Mouse (Mus musculus) G1E (cell line): ENCODE measurements around the gene Simc1. TPM values are rescaled to one million over a fixed set of nuclear protein-coding genes. Genes with fewer than 3 reads are reported as not detected.

Experiments
- ATAC-seq: 2 replicates; pipeline ENCODE4 v1.8.0; 2016; ENCODE audit warnings: mild to moderate bottlenecking; ENCODE audit not compliant: insufficient number of reproducible peaks, poor library complexity, low FRiP score, severe bottlenecking; ENCODE audit errors: extremely low read depth
- DNase-seq: peaks from one replicate; pipeline ENCODE4 v3.0.0; 2012; ENCODE audit warnings: low spot score
- H3K27me3 ChIP-seq: 2 replicates; pipeline ENCODE4 v1.6.1; 2012; ENCODE audit warnings: mild to moderate bottlenecking, low read length, inconsistent platforms; ENCODE audit not compliant: insufficient read depth
- H3K36me3 ChIP-seq: replicated peaks from 2 replicates; pipeline ENCODE3; 2012; ENCODE audit warnings: mild to moderate bottlenecking, inconsistent platforms
- H3K4me1 ChIP-seq: 2 replicates; pipeline ENCODE4 v1.6.1; 2012; ENCODE audit warnings: low read depth, low read length, inconsistent platforms, mixed read lengths; ENCODE audit not compliant: insufficient read depth
- H3K4me3 ChIP-seq: 2 replicates; pipeline ENCODE4 v1.5.1; 2012; ENCODE audit warnings: low read depth, mild to moderate bottlenecking, inconsistent platforms, low read length, moderate library complexity, mixed read lengths
- H3K9me3 ChIP-seq: replicated peaks from 2 replicates; pipeline ENCODE4 v1.6.1; 2012; ENCODE audit warnings: inconsistent platforms
- CTCF ChIP-seq: IDR thresholded peaks from 2 replicates; pipeline ENCODE4 v1.5.1; 2012; ENCODE audit warnings: low read depth, low read length, inconsistent platforms, mixed read lengths
- GATA1 ChIP-seq: IDR thresholded peaks from 2 replicates; pipeline ENCODE4 v1.6.1; 2012; ENCODE audit warnings: borderline replicate concordance, low read length, inconsistent platforms, mixed read lengths
- GATA2 ChIP-seq: IDR thresholded peaks from 2 replicates; pipeline ENCODE4 v1.6.1; 2012; ENCODE audit warnings: low read depth, low read length, inconsistent platforms, borderline replicate concordance
- POLR2AphosphoS5 ChIP-seq: IDR thresholded peaks from 2 replicates; pipeline ENCODE4 v1.6.1; 2012; ENCODE audit warnings: low read depth, low read length, inconsistent platforms; ENCODE audit not compliant: insufficient replicate concordance
- TAL1 ChIP-seq: conservative IDR thresholded peaks from 2 replicates; pipeline ENCODE4 v1.6.1; 2012; ENCODE audit warnings: low read depth, low read length, inconsistent platforms, mixed read lengths
- polyA plus RNA-seq: library from polyadenylated mRNA; stranded (reverse); fragments of >175 nt; gene quantifications from 2 replicates; pipeline ENCODE4 v1.2.3, GENCODE M21; 2012
- total RNA-seq, 2 experiments: library from RNA; stranded (forward) in 1 of 2; stranded (reverse) in 1 of 2; fragments of 200-1000 nt in 1 of 2; fragments of >200 nt in 1 of 2; fragmentation: Nextera tagmentation in 1 of 2; gene quantifications; 2 replicates each; pipeline ENCODE4 v1.2.3; 2014 to 2017

Simc1 gene
- total and polyA plus RNA-seq, 3 experiments, result 1.1 to 34.7 (median 5.8) TPM

DNA sequence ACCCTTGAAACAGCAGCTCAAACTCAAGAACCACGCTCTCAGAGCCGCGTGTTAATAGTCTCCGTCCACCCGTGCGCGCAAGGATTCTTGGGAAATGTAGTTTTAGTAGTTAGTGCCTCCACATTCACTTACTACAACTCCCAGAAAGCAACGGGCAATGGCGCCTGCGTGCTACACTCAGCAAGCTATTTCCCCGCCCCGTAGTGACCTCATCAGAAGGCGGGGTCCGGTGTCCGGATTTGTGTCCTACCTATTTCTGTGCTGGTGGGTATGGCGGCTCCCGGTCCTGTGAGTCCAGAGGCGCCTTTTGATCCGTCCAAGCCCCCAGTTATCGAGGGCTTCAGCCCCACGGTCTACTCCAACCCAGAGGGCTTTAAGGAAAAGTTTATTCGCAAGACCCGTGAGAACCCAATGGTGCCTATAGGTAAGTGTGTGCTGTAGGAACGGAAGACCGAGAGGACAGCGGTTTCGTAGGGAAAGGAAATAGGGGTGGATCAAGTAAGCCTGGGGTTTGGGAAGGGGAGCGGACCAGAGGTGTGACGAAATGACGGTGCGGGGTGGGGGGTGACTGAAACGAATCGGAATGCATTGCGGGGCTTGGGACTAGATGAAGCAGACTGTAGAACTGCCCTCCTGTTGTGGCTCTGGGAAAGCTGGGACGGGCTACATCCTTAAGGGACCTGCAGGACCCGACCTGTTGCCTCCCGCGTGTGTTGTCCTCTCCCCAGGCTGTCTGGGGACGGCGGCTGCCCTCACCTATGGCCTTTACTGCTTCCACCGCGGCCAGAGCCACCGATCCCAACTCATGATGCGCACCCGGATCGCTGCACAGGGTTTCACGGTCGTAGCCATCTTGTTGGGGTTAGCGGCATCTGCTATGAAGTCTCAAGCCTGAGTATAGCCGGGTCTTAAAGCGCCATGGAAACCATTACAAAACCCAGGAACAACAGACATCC lies 86.7 kb downstream of the Simc1 start, which contains the start of the genes Nop16 and Higd2a:
Nop16 (minus strand) TSS at position 95 of the 956 bp plus-strand sequence.
Higd2a (plus strand) TSS at position 212 of the 956 bp plus-strand sequence.
- Histone ChIP-seq H3K36me3 (peaks cover 69% of the 10 kb centered on the region), H3K9me3 (no peaks in the 10 kb centered on the region), H3K4me1 (peaks cover 36% of the 10 kb centered on the region), H3K27me3 (no peaks in the 10 kb centered on the region), H3K4me3 (peak within 1 kb of the TSS; percentile 96)
- DNase-seq, result peak; percentile 85
- TF ChIP-seq POLR2AphosphoS5, result no peak
- no peak for TF ChIP-seq GATA1
- TF ChIP-seq GATA2, result no peak
- TF ChIP-seq TAL1, result no peak
- TF ChIP-seq CTCF, result no peak
- ATAC-seq, result peak; percentile 94

DNA sequence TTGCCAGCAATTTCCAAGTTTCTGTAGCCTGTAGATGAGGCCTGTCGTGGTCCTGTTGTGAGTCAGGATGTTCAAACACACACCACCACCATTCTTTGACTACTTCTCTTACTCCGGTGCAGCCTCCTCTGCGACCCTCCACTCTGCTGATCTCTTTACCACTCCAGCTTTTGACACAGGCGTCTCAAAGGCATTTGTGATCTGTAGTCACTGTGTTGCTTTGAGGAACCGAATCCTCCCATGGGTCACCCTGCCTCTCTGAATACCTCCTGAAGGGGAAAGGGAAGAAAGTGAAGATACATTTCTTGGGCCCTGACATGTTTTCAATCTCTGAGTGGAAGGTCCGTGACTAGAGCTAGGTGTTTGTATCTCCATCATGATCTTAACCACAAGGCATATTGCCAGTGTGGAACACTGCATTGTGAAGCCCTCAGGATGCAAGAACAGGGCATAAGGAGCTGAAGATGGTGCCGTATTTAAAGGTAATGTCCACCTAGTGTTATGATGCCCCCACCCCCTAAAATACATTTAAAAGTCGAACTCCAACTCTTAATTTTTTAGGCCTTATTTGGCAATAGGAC lies 88.3 kb downstream of the Simc1 start:
- peaks cover 43% of the 10 kb centered on the region for H3K4me1 ChIP-seq
- no peaks in the 10 kb centered on the region for H3K9me3 ChIP-seq
- peaks cover 70% of the 10 kb centered on the region for H3K36me3 ChIP-seq
- H3K27me3 ChIP-seq, result no peaks in the 10 kb centered on the region
- H3K4me3 ChIP-seq, result no peak overlapping the region; the same call in 1 of the 2 replicates
- DNase-seq (no peak), ATAC-seq (no peak)
- TF ChIP-seq GATA1 (no peak), POLR2AphosphoS5 (no peak)

DNA sequence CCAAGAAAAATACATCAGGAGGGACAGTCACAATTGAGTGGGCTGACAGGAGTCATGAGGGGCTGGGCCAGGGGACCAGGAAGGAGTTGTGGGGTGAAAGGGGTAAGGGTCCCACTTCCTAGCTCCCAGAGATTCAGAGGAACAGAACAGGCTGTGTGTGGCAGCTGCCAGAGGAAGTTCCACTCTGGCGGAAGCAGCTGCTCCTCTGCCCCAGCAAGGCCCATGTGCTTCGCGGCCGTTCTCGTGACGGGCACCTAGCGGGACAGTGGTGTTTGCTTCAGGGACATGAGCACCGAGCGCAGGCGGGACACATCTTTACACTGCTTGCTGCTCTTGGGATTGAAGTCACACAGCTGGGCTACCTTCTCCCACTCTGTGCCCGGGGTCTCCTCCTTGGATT lies 90.0 kb downstream of the Simc1 start:
- Histone ChIP-seq H3K4me1 (peaks cover 37% of the 10 kb centered on the region), H3K36me3 (peaks cover 70% of the 10 kb centered on the region)

DNA sequence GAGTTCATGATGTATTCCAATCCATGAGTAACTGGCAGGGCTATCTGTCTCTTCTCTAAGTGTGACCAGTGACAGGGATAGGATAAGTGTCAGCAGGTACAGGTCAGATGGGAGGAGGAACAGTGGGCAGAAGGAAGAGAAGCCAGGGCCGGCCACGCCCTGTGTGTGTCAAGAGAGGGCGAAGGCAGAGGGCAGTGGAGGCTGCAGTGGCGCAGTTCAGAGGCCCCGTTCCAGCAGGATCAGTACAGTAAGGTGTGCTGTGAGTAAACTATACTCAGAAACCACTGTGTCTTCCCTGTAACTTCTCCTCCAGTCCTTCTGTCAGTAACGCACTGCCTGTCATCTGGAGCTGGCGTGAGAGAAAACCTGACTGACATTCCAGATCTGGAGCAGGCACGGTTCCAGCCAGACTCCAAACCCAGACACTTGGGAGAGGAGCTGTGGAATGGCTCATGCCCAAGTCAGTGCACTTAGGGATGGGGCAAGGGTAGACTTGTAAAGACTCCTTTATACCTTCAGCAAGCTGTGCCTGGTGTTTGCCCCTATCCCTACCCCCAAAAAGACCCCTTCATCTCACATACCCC lies 92.6 kb downstream of the Simc1 start:
- Histone ChIP-seq H3K9me3 (no peaks in the 10 kb centered on the region), H3K36me3 (peaks cover 86% of the 10 kb centered on the region), H3K4me3 (no peak overlapping the region), H3K27me3 (no peaks in the 10 kb centered on the region), H3K4me1 (peaks cover 26% of the 10 kb centered on the region)
- TF ChIP-seq GATA2 (no peak), POLR2AphosphoS5 (no peak), GATA1 (no peak), TAL1 (no peak), CTCF (no peak)
- ATAC-seq (no peak), DNase-seq (no peak)

More for the DNA sequence above, 90.0 kb downstream of the Simc1 start:
- TF ChIP-seq POLR2AphosphoS5, result no peak
- no peak for TF ChIP-seq GATA1
- no peak for TF ChIP-seq GATA2
- no peak for TF ChIP-seq TAL1
- no peak for TF ChIP-seq CTCF
- Histone ChIP-seq H3K4me3 (no peak overlapping the region), H3K9me3 (no peaks in the 10 kb centered on the region), H3K27me3 (no peaks in the 10 kb centered on the region)
- DNase-seq (no peak), ATAC-seq (no peak)

DNA sequence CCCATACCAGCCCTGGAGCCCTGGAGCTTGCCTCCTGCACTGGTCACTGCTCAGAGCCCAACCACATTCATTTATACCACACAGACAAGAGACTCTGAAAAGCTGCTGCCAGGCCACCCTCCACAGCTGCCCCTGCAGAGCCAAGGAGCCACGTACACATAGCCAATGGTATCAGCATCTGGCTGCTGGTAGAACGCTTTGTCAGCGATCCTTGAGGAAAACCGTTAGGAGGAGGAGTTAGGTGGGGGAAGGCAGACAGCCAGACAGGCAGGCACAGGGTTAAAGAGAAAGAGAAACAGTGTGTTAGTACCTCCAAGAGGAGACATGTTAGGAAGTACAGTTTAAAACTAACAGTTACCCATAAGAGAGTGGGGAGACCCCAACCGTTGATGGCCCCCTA lies 93.3 kb downstream of the Simc1 start:
- DNase-seq, result no peak
- no peak for TF ChIP-seq TAL1
- no peak for TF ChIP-seq CTCF
- TF ChIP-seq POLR2AphosphoS5, result no peak
- no peak for TF ChIP-seq GATA1
- TF ChIP-seq GATA2, result no peak
- Histone ChIP-seq H3K9me3 (no peaks in the 10 kb centered on the region), H3K27me3 (no peaks in the 10 kb centered on the region), H3K4me3 (no peak overlapping the region), H3K36me3 (peaks cover 86% of the 10 kb centered on the region), H3K4me1 (peaks cover 20% of the 10 kb centered on the region)
- ATAC-seq, result no peak

DNA sequence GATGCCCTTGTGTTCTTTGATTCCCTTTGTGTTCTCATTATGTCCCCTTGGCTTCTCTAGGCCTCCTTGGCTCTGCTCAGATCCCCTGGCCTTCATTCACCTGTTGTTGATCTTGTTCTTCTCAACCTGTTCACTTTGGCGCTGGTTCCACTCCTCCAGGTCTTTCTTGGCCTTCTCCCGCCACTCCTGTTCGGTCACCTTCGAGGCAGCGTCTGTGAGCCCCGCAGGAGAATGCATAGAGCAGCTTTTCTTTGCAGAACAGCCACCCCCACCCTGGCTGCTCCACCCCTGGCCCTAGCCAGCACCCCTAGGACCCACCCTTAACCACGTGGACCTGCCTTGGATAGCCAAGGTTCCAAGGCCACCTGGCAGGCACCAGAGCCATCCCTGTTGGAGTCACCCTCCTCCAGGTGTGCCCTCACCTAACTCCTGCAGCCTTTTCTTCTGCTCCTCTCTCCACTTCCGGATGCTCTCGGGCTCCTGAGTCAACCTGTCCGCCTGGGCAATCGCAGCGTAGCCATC lies 95.1 kb downstream of the Simc1 start:
- no peaks in the 10 kb centered on the region for H3K9me3 ChIP-seq
- H3K36me3 ChIP-seq, result peaks cover 85% of the 10 kb centered on the region
- no peaks in the 10 kb centered on the region for H3K27me3 ChIP-seq
- peaks cover 13% of the 10 kb centered on the region; the same call in 1 of the 2 replicates for H3K4me1 ChIP-seq
- no peak for ATAC-seq
- no peak for DNase-seq
- no peak overlapping the region for H3K4me3 ChIP-seq
- TF ChIP-seq TAL1 (no peak), GATA1 (no peak)

Other genes with a start within 250 kb of the Simc1 start
- not detected in 2 replicates for gene Cplx2, start 132.4 kb upstream of the Simc1 start, total RNA-seq (2014; fragmentation: Nextera tagmentation)
- gene Cplx2, start 132.4 kb upstream of the Simc1 start, total RNA-seq (2017), result not detected in 2 replicates
- gene Cplx2, start 132.4 kb upstream of the Simc1 start, polyA plus RNA-seq, result not detected in 2 replicates
- 65.0 and 76.5 TPM in 2 replicates for gene Thoc3, start 34.9 kb upstream of the Simc1 start, total RNA-seq (2014; fragmentation: Nextera tagmentation)
- 73.4 and 73.7 TPM in 2 replicates for gene Thoc3, start 34.9 kb upstream of the Simc1 start, total RNA-seq (2017)
- 179 and 186 TPM in 2 replicates for gene Thoc3, start 34.9 kb upstream of the Simc1 start, polyA plus RNA-seq
- 59.2 and 61.9 TPM in 2 replicates for gene 4833439L19Rik, start 61.7 kb downstream of the Simc1 start, total RNA-seq (2014; fragmentation: Nextera tagmentation)
- 37.3 and 40.4 TPM in 2 replicates for gene 4833439L19Rik, start 61.7 kb downstream of the Simc1 start, total RNA-seq (2017)
- 32.8 and 36.9 TPM in 2 replicates for gene 4833439L19Rik, start 61.7 kb downstream of the Simc1 start, polyA plus RNA-seq
- 20.8 and 21.4 TPM in 2 replicates for gene Arl10, start 71.2 kb downstream of the Simc1 start, total RNA-seq (2014; fragmentation: Nextera tagmentation)
- 13.9 and 14.3 TPM in 2 replicates for gene Arl10, start 71.2 kb downstream of the Simc1 start, total RNA-seq (2017)
- gene Arl10, start 71.2 kb downstream of the Simc1 start, polyA plus RNA-seq, result 11.8 and 13.8 TPM in 2 replicates
- gene Nop16, start 86.3 kb downstream of the Simc1 start, total RNA-seq (2014; fragmentation: Nextera tagmentation), result 64.7 and 76.0 TPM in 2 replicates
- gene Nop16, start 86.3 kb downstream of the Simc1 start, total RNA-seq (2017), result 59.4 and 65.7 TPM in 2 replicates
- gene Nop16, start 86.3 kb downstream of the Simc1 start, polyA plus RNA-seq, result 63.8 and 65.1 TPM in 2 replicates
- 74.0 and 79.3 TPM in 2 replicates for gene Higd2a, start 86.4 kb downstream of the Simc1 start, total RNA-seq (2014; fragmentation: Nextera tagmentation)
- gene Higd2a, start 86.4 kb downstream of the Simc1 start, total RNA-seq (2017), result 65.2 and 67.7 TPM in 2 replicates
- gene Higd2a, start 86.4 kb downstream of the Simc1 start, polyA plus RNA-seq, result 26.4 and 84.5 TPM in 2 replicates
- 8.7 and 9.2 TPM in 2 replicates for gene Cltb, start 107.6 kb downstream of the Simc1 start, total RNA-seq (2014; fragmentation: Nextera tagmentation)
- gene Cltb, start 107.6 kb downstream of the Simc1 start, total RNA-seq (2017), result 29.6 and 33.6 TPM in 2 replicates
- gene Cltb, start 107.6 kb downstream of the Simc1 start, polyA plus RNA-seq, result 49.8 TPM in 2 replicates
- 80.9 and 87.6 TPM in 2 replicates for gene Faf2, start 118.0 kb downstream of the Simc1 start, total RNA-seq (2014; fragmentation: Nextera tagmentation)
- 35.9 and 47.9 TPM in 2 replicates for gene Faf2, start 118.0 kb downstream of the Simc1 start, total RNA-seq (2017)
- 12.9 and 14.5 TPM in 2 replicates for gene Faf2, start 118.0 kb downstream of the Simc1 start, polyA plus RNA-seq
- 81.9 and 86.2 TPM in 2 replicates for gene Rnf44, start 190.1 kb downstream of the Simc1 start, total RNA-seq (2014; fragmentation: Nextera tagmentation)
- 12.3 and 13.5 TPM in 2 replicates for gene Rnf44, start 190.1 kb downstream of the Simc1 start, total RNA-seq (2017)
- gene Rnf44, start 190.1 kb downstream of the Simc1 start, polyA plus RNA-seq, result 304 and 332 TPM in 2 replicates
- not detected in 2 replicates for gene Cdhr2, start 197.7 kb downstream of the Simc1 start, total RNA-seq (2014; fragmentation: Nextera tagmentation)
- not detected in 2 replicates for gene Cdhr2, start 197.7 kb downstream of the Simc1 start, total RNA-seq (2017)
- not detected in 2 replicates for gene Cdhr2, start 197.7 kb downstream of the Simc1 start, polyA plus RNA-seq
- not detected in 2 replicates for gene Gprin1, start 246.1 kb downstream of the Simc1 start, total RNA-seq (2014; fragmentation: Nextera tagmentation)
- 0.05 and 0.06 TPM in 2 replicates for gene Gprin1, start 246.1 kb downstream of the Simc1 start, total RNA-seq (2017)
- gene Gprin1, start 246.1 kb downstream of the Simc1 start, polyA plus RNA-seq, result not detected in 2 replicates